Mouse (Mus musculus) CH12.LX (cell line): ENCODE data around the gene Zswim3. TPM values are rescaled to one million over a fixed set of nuclear protein-coding genes. Genes with fewer than 3 reads are reported as not detected.

Experiments used
- DNase-seq: peaks from one replicate; pipeline ENCODE4 v3.0.0-alpha.2; 2013; ENCODE audit errors: extremely low read depth
- H3K27ac ChIP-seq: 2 replicates; pipeline ENCODE4 v1.5.1; 2012; ENCODE audit warnings: low read depth, mild to moderate bottlenecking, control low read depth, moderate library complexity; ENCODE audit not compliant: insufficient read depth
- H3K27me3 ChIP-seq: replicated peaks from 2 replicates; pipeline ENCODE3; 2012; ENCODE audit warnings: inconsistent platforms
- H3K36me3 ChIP-seq, 2 experiments: replicated peaks in 1 of 2; 2 replicates each; pipeline versions ENCODE3 to v1.6.1; 2012; ENCODE audit warnings: inconsistent platforms in 1 of 2, low read length in 1 of 2, mild to moderate bottlenecking in 1 of 2, mixed read lengths in 1 of 2, moderate library complexity in 1 of 2; ENCODE audit not compliant: control insufficient read depth in 1 of 2, insufficient read depth in 1 of 2
- H3K4me1 ChIP-seq, 2 experiments: 2 replicates each; pipeline ENCODE4 v1.6.1; 2012; ENCODE audit warnings: inconsistent platforms in 1 of 2, moderate library complexity in 1 of 2; ENCODE audit not compliant: insufficient read depth in 2 of 2, control insufficient read depth in 1 of 2
- H3K4me2 ChIP-seq: 2 replicates; pipeline ENCODE4 v1.6.1; 2012; ENCODE audit warnings: low read depth, mild to moderate bottlenecking, control low read depth; ENCODE audit not compliant: poor library complexity, insufficient read depth, severe bottlenecking
- H3K4me3 ChIP-seq, 3 experiments: fragments of 150-350 bp in 1 of 3; sonication (generic) in 1 of 3; replicated peaks in 1 of 3; 2 replicates each; pipeline versions ENCODE3 to v1.5.1; 2011 to 2012; ENCODE audit warnings: low read depth in 2 of 3, low read length in 2 of 3, mild to moderate bottlenecking in 2 of 3, moderate library complexity in 2 of 3, control low read depth in 1 of 3, improper control_type of control experiment in 1 of 3, inconsistent platforms in 1 of 3, mixed read lengths in 1 of 3; ENCODE audit not compliant: poor library complexity in 1 of 3
- H3K79me2 ChIP-seq: replicated peaks from 2 replicates; pipeline ENCODE4 v1.6.1; 2012; ENCODE audit warnings: mild to moderate bottlenecking, moderate library complexity; ENCODE audit not compliant: control insufficient read depth, poor library complexity, insufficient read depth, severe bottlenecking; ENCODE audit errors: extremely low read depth
- H3K9ac ChIP-seq: 2 replicates; pipeline ENCODE4 v1.6.1; 2012; ENCODE audit warnings: low read depth, mild to moderate bottlenecking, control low read depth, moderate library complexity; ENCODE audit not compliant: insufficient read depth
- H3K9me3 ChIP-seq: replicated peaks from 2 replicates; pipeline ENCODE3; 2012; ENCODE audit warnings: low read length, inconsistent platforms, mixed read lengths
- BHLHE40 ChIP-seq: IDR thresholded peaks from 2 replicates; pipeline ENCODE4 v1.6.1; 2011; ENCODE audit warnings: mild to moderate bottlenecking, low read depth, low read length, improper control_type of control experiment
- CHD2 ChIP-seq: IDR thresholded peaks from 2 replicates; pipeline ENCODE4 v1.6.1; 2011; ENCODE audit warnings: low read length, improper control_type of control experiment
- GABPA ChIP-seq: IDR thresholded peaks from 2 replicates; pipeline ENCODE4 v1.6.1; 2012; ENCODE audit warnings: low read depth, low read length, improper control_type of control experiment, inconsistent platforms; ENCODE audit not compliant: insufficient replicate concordance
- IRF4 ChIP-seq: IDR thresholded peaks from 2 replicates; pipeline ENCODE4 v1.6.1; 2014; ENCODE audit warnings: low read depth, mild to moderate bottlenecking, inconsistent platforms, low read length, improper control_type of control experiment
- JUN ChIP-seq: IDR thresholded peaks from 2 replicates; pipeline ENCODE4 v1.6.1; 2011; ENCODE audit warnings: low read depth, mild to moderate bottlenecking, low read length, improper control_type of control experiment, moderate library complexity; ENCODE audit not compliant: insufficient read depth
- KAT2A ChIP-seq: IDR thresholded peaks from 2 replicates; pipeline ENCODE4 v1.6.1; 2012; ENCODE audit warnings: low read length, improper control_type of control experiment, inconsistent platforms; ENCODE audit not compliant: insufficient replicate concordance
- MAFK ChIP-seq: IDR thresholded peaks from 2 replicates; pipeline ENCODE4 v1.6.1; 2011; ENCODE audit warnings: low read length, improper control_type of control experiment; ENCODE audit not compliant: insufficient replicate concordance
- MXI1 ChIP-seq: IDR thresholded peaks from 2 replicates; pipeline ENCODE4 v1.6.1; 2011; ENCODE audit warnings: mild to moderate bottlenecking, low read depth, low read length, improper control_type of control experiment
- MYC ChIP-seq: IDR thresholded peaks from 2 replicates; pipeline ENCODE4 v1.6.1; 2011; ENCODE audit warnings: low read depth, mild to moderate bottlenecking, improper control_type of control experiment, low read length
- NRF1 ChIP-seq: IDR thresholded peaks from 2 replicates; pipeline ENCODE4 v1.6.1; 2014; ENCODE audit warnings: low read depth, mild to moderate bottlenecking, inconsistent platforms, low read length, improper control_type of control experiment, moderate library complexity
- POLR2A ChIP-seq: IDR thresholded peaks from 2 replicates; pipeline ENCODE4 v1.6.1; 2011; ENCODE audit warnings: low read depth, mild to moderate bottlenecking, improper control_type of control experiment, low read length
- POLR2AphosphoS2 ChIP-seq: IDR thresholded peaks from 2 replicates; pipeline ENCODE4 v1.6.1; 2011; ENCODE audit warnings: low read depth, low read length, improper control_type of control experiment
- RAD21 ChIP-seq: IDR thresholded peaks from 2 replicates; pipeline ENCODE4 v1.6.1; 2011; ENCODE audit warnings: low read depth, mild to moderate bottlenecking, low read length, improper control_type of control experiment, moderate library complexity
- SIN3A ChIP-seq: IDR thresholded peaks from 2 replicates; pipeline ENCODE4 v1.6.1; 2012; ENCODE audit warnings: low read length, improper control_type of control experiment, inconsistent platforms
- TBP ChIP-seq: conservative IDR thresholded peaks from 2 replicates; pipeline ENCODE4 v1.6.1; 2011; ENCODE audit warnings: low read depth, low read length, improper control_type of control experiment
- UBTF ChIP-seq: IDR thresholded peaks from 2 replicates; pipeline ENCODE4 v1.6.1; 2012; ENCODE audit warnings: low read depth, mild to moderate bottlenecking, inconsistent platforms, low read length, improper control_type of control experiment, moderate library complexity
- USF1 ChIP-seq: IDR thresholded peaks from 2 replicates; pipeline ENCODE4 v1.6.1; 2014; ENCODE audit warnings: low read depth, mild to moderate bottlenecking, inconsistent platforms, low read length, improper control_type of control experiment
- USF2 ChIP-seq: conservative IDR thresholded peaks from 2 replicates; pipeline ENCODE4 v1.6.1; 2011; ENCODE audit warnings: low read depth, low read length, improper control_type of control experiment
- ZMIZ1 ChIP-seq: IDR thresholded peaks from 2 replicates; pipeline ENCODE4 v1.6.1; 2012; ENCODE audit warnings: low read depth, mild to moderate bottlenecking, inconsistent platforms, low read length, improper control_type of control experiment
- dilution Hi-C: fragments of 300-500 bp; cut with MboI; formaldehyde crosslinking; loops from 2 replicates; pipeline ENCODE4 v1.14.3; 2020; ENCODE audit warnings: low sequenced_read_pairs; ENCODE audit not compliant: extremely low pct_unique_long_range_greater_than_20kb, extremely low pct_ligation_motif_present
- in situ Hi-C: fragments of 300-500 bp; cut with MboI; formaldehyde crosslinking; loops from 3 replicates; pipeline ENCODE4 v1.14.3; 2019; ENCODE audit warnings: low sequenced_read_pairs, low pct_ligation_motif_present, low pct_unique_long_range_greater_than_20kb, mixed read lengths
- polyA plus RNA-seq: library from polyadenylated mRNA; unstranded; fragments of >175 nt; gene quantifications from 2 replicates; pipeline ENCODE4 v1.2.1, GENCODE M21; 2012; ENCODE audit warnings: low read depth; ENCODE audit not compliant: insufficient read length
- total RNA-seq, 2 experiments: library from RNA; depleted of rRNA; stranded (reverse); fragments of 300-350 nt in 1 of 2; fragments of >200 nt in 1 of 2; gene quantifications; 2 replicates each; pipeline ENCODE4 v1.2.3; 2012 to 2014

The Zswim3 gene
- total and polyA plus RNA-seq, 3 experiments, result 2.3 to 3.5 (median 2.5) TPM

DNA sequence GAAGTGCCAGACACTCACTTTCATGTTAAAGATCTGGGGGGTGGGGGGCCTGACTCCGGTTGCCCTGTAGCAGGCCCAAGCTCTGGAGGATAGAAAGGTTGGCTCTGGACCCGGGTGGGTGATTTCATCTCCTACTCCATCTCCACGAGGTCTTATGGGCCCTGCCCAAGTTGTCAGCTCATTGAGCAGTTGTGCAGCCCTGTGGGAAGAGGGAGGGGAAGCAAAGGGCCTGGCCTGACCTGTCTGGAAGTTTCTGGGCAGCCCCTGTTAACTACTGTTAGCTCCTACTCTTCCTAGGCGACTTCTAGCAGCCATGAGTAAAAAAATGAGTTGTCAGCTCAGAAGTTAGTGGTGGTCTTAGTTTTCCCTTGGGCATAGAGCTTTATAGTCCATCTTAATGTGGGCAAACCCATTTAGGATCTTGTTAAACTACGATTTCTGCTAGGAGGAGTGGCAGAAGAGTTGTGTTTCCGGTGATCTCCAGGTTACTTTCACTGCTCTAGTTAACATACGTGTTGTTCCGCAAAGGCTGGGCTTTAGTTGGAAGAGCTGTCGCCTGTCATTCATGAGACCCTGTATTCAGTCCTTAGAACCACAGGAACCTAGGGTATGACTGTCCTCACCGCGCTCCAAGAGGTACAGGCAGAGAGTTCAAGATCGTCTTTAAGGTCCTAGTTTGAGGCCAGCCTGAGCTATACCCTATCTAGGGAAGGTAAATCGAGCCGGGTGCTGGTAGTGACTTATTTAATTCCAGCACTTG is 31.5 kb upstream of the Zswim3 start:
- dilution Hi-C loops, result no loop called here
- H3K4me2 ChIP-seq, result no peak overlapping the region
- no peak overlapping the region for H3K4me3 ChIP-seq
- DNase-seq, result no peak
- H3K27me3 ChIP-seq, result peaks cover 20% of the 10 kb centered on the region
- H3K79me2 ChIP-seq, result peaks cover 10% of the 10 kb centered on the region; the same call in 1 of the 2 replicates
- no peak overlapping the region for H3K9ac ChIP-seq
- peaks cover 7 to 19% of the 10 kb centered on the region in 2 experiments for H3K4me1 ChIP-seq
- H3K9me3 ChIP-seq, result no peaks in the 10 kb centered on the region
- TF ChIP-seq POLR2A (peak; percentile 24), ZMIZ1 (peak; percentile 39; the same call in 1 of the 2 replicates), JUN (no peak), BHLHE40 (no peak), MXI1 (no peak), POLR2AphosphoS2 (peak; percentile 51; the same call in 1 of the 2 replicates)
- H3K27ac ChIP-seq, result no peak overlapping the region
- in situ Hi-C loops, result no loop called here
- H3K36me3 ChIP-seq, result peaks cover 17 to 33% of the 10 kb centered on the region in 2 experiments

DNA sequence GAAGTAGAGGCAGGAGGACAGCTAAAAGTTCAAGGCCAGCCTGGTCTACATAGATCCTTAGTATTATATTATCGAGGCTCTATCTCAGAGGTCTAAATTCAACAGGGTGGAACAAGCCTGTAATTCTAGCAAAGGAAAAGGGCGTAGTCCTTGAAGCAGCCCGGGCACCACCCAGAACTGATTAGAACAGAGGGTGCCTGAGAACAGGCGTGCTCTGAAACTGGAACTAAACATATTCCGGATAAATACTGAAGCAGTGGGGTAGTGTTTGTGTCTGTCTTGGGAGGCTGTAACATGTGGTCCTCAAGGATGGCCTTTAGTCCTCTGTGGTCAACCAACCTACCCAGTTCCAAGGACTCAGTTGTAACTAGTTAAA is 30.9 kb upstream of the Zswim3 start:
- H3K27me3 ChIP-seq, result peaks cover 26% of the 10 kb centered on the region
- H3K79me2 ChIP-seq, result peaks cover 10% of the 10 kb centered on the region; the same call in 1 of the 2 replicates
- H3K4me2 ChIP-seq, result no peak overlapping the region
- peaks cover 17 to 33% of the 10 kb centered on the region in 2 experiments for H3K36me3 ChIP-seq
- H3K4me3 ChIP-seq, result no peak overlapping the region
- TF ChIP-seq SIN3A (no peak), POLR2AphosphoS2 (no peak), KAT2A (no peak), CHD2 (no peak), JUN (no peak), BHLHE40 (no peak), USF1 (no peak), USF2 (no peak)
- H3K27ac ChIP-seq, result no peak overlapping the region
- H3K4me1 ChIP-seq, result peaks cover 7 to 19% of the 10 kb centered on the region in 2 experiments
- no peaks in the 10 kb centered on the region for H3K9me3 ChIP-seq
- no peak for DNase-seq
- in situ Hi-C loops, result no loop called here
- dilution Hi-C loops, result no loop called here
- no peak overlapping the region for H3K9ac ChIP-seq

DNA sequence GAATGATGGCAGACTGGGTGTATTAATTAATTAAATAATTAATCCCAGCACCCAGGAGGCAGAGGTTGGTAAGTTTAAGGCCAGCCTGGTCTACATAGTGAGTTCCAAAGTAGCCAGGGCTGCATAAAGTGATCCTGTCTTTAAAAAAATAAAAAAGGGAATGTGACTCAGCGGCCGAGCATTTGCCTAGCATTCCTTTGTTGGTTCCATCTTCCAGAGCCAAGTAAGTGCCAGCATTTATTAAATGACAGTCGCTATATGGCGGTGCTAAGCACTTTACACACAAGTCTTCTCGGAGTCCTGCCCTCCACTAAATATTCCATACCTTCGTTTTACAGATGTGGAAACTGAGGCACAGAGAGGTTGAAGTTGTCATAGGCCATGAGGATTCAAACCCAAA is 28.8 kb upstream of the Zswim3 start:
- Histone ChIP-seq H3K27me3 (peaks cover 43% of the 10 kb centered on the region), H3K27ac (no peak overlapping the region), H3K9ac (no peak overlapping the region), H3K4me2 (no peak overlapping the region), H3K4me3 (no peak overlapping the region), H3K9me3 (no peaks in the 10 kb centered on the region), H3K36me3 (peaks cover 15 to 27% of the 10 kb centered on the region in 2 experiments), H3K79me2 (no peaks in the 10 kb centered on the region), H3K4me1 (peaks cover 5 to 12% of the 10 kb centered on the region in 2 experiments)
- TF ChIP-seq BHLHE40 (no peak), GABPA (no peak), RAD21 (no peak), MAFK (no peak), IRF4 (no peak), SIN3A (no peak), MYC (no peak), JUN (no peak), UBTF (no peak), POLR2AphosphoS2 (no peak), NRF1 (no peak), TBP (no peak), CHD2 (no peak)
- in situ Hi-C loops, result no loop called here
- no peak for DNase-seq
- dilution Hi-C loops, result no loop called here
